Mouse (Mus musculus) hindbrain, postnatal 0 days (tissue): ENCODE data around the gene Zfp113. TPM values are rescaled to one million over a fixed set of nuclear protein-coding genes. Genes with fewer than 3 reads are reported as not detected.

Experiments
- ATAC-seq: fragments of 200-750 bp; cut with Nextera tagmentation; 2 replicates; pipeline ENCODE4 v1.8.0; 2017; ENCODE audit warnings: mild to moderate bottlenecking, moderate TSS enrichment, moderate library complexity
- DNase-seq: peaks from one replicate; pipeline ENCODE4 v3.0.0-alpha.2; 2015; ENCODE audit warnings: low spot score
- H3K27ac ChIP-seq: fragments of 300-500 bp; sonication (generic); 2 replicates; pipeline ENCODE4 v1.5.1; 2014; ENCODE audit warnings: mild to moderate bottlenecking
- H3K27me3 ChIP-seq: fragments of 300-500 bp; sonication (generic); 2 replicates; pipeline ENCODE4 v1.6.1; 2014; ENCODE audit warnings: low read length, mixed read lengths; ENCODE audit not compliant: insufficient read depth
- H3K36me3 ChIP-seq: fragments of 300-500 bp; sonication (generic); 2 replicates; pipeline ENCODE4 v1.6.1; 2014; ENCODE audit warnings: low read length, mixed read lengths; ENCODE audit not compliant: insufficient read depth
- H3K4me1 ChIP-seq: fragments of 300-500 bp; sonication (generic); 2 replicates; pipeline ENCODE4 v1.6.1; 2014; ENCODE audit warnings: antibody characterized with exemption, low read length, mixed read lengths; ENCODE audit not compliant: insufficient read depth
- H3K4me2 ChIP-seq: fragments of 300-500 bp; sonication (generic); 2 replicates; pipeline ENCODE4 v1.6.1; 2014; ENCODE audit warnings: low read depth, mild to moderate bottlenecking, low read length, moderate library complexity, mixed read lengths
- H3K4me3 ChIP-seq: fragments of 300-500 bp; sonication (generic); 2 replicates; pipeline ENCODE4 v1.5.1; 2014; ENCODE audit warnings: low read length
- H3K9ac ChIP-seq: fragments of 300-500 bp; sonication (generic); replicated peaks from 2 replicates; pipeline ENCODE4 v1.6.1; 2014; ENCODE audit warnings: mild to moderate bottlenecking, low read length, moderate library complexity, mixed read lengths
- H3K9me3 ChIP-seq: fragments of 300-500 bp; sonication (generic); 2 replicates; pipeline ENCODE4 v1.6.1; 2016; ENCODE audit warnings: low read length, mixed read lengths
- CTCF ChIP-seq: IDR thresholded peaks from 2 replicates; pipeline ENCODE4 v1.5.1; 2016; ENCODE audit warnings: antibody characterized with exemption, control low read depth, low read depth
- WGBS: fragments of 180-500 bp; shearing (Covaris S2); extraction: QIAGEN DNeasy Blood & Tissue Kit; methylation state at CpG from one replicate; pipeline ENCODE4 v1.1.7; 2014; 5-methylcytosine and 5-hydroxymethylcytosine counted together
- polyA plus RNA-seq: library from polyadenylated mRNA; unstranded; fragments of >200 nt; fragmentation: Nextera tagmentation; extraction: Ambion mirVana; gene quantifications from 2 replicates; pipeline ENCODE4 v1.2.1, GENCODE M21; 2015
- total RNA-seq: library from RNA; depleted of rRNA; stranded (reverse); fragments of >200 nt; gene quantifications from 2 replicates; pipeline ENCODE4 v1.2.3, GENCODE M21; 2014

The Zfp113 gene
- total and polyA plus RNA-seq, 2 experiments from 2014 or later, result 7.9 to 43.2 TPM

DNA sequence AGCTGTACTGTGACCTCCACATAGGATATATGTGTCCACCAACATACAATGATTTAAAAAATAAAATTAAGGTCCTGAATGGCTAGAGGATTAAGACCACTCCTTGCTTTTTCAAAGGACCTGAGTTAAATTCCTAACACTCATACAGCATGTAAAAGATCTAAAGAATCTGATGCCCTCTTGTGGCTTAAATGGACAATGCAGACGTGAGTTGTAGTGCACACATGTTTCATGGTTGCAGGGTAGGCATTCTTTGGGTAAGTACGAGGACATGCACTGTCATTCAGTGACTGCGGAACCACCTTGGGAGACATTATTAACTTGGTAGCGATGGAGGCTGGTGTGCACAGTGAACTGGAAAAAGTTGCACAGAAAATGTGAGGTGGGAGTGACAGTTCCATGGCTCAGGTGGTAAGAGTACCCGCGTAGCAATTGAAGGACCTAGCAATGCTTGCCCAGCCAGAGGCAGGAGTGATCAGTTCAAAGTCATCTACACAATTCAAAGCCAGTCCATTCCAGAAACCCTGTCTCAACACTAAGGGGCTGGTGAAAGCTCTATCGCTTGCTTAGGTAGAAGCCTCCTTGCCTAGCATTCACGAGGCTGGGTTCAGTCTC is 17.5 kb downstream of the Zfp113 start:
- H3K4me2 ChIP-seq, result no peak overlapping the region
- H3K27me3 ChIP-seq, result no peaks in the 10 kb centered on the region
- no peak overlapping the region for H3K9ac ChIP-seq
- no peak overlapping the region for H3K27ac ChIP-seq
- ATAC-seq (0 out of 2 replicates have a peak, but pooled peaks have one; percentile 45), DNase-seq (peak; percentile 76)
- no peaks in the 10 kb centered on the region for H3K9me3 ChIP-seq
- 63% methylated on average over 8 of the region's 8 CpGs for WGBS
- H3K36me3 ChIP-seq, result peaks cover 22% of the 10 kb centered on the region
- TF ChIP-seq CTCF, result peak; percentile 77
- no peak overlapping the region for H3K4me3 ChIP-seq
- no peaks in the 10 kb centered on the region for H3K4me1 ChIP-seq

- no peak for ATAC-seq
- Histone ChIP-seq H3K9ac (no peak overlapping the region), H3K9me3 (no peaks in the 10 kb centered on the region), H3K27ac (no peak overlapping the region), H3K36me3 (peaks cover 29% of the 10 kb centered on the region), H3K4me2 (no peak overlapping the region), H3K4me3 (no peak overlapping the region), H3K27me3 (no peaks in the 10 kb centered on the region), H3K4me1 (no peaks in the 10 kb centered on the region)
- no peak for DNase-seq
- WGBS, result 92% methylated on average over 4 of the region's 4 CpGs
- TF ChIP-seq CTCF, result no peak
Measured at GRCm38 (mm10) chr5:138137257-138137656, 18.3 kb downstream of the Zfp113 start.

DNA sequence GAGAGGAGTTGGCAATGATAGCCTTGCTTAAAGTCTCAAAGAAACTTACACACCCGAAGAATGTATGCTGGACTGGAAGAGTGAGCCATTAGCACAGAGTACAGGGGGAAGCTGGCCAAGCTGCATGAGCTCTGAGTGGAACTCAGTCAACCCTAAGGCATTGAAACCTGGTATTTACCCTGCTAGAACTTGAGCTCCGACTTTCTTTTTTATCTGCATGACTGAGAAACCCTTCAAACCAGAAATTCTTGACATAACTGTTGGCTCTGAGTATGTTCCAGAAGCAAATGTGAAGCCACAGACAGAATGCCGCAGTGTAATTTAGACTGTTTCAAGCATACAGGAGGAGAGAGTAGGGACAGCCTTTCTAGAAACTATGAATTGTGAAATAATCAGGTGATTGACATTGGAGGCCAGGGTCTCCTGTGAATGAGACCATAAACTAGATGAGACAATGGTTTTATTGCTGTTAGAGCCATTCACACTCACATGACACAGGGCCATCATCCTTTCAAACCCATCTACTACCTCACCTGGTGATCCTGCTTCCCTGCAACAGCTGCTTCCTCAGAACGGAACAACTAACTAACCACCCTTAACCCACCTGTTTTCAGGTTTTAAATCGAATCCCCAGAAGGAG is 23.0 kb downstream of the Zfp113 start:
- WGBS, result 94% methylated on average over 5 of the region's 5 CpGs
- Histone ChIP-seq H3K27ac (no peak overlapping the region), H3K9me3 (no peaks in the 10 kb centered on the region), H3K4me3 (no peak overlapping the region), H3K27me3 (no peaks in the 10 kb centered on the region), H3K9ac (no peak overlapping the region), H3K4me1 (no peaks in the 10 kb centered on the region), H3K4me2 (no peak overlapping the region), H3K36me3 (peaks cover 54% of the 10 kb centered on the region)
- ATAC-seq, result no peak
- DNase-seq, result no peak
- TF ChIP-seq CTCF, result no peak

DNA sequence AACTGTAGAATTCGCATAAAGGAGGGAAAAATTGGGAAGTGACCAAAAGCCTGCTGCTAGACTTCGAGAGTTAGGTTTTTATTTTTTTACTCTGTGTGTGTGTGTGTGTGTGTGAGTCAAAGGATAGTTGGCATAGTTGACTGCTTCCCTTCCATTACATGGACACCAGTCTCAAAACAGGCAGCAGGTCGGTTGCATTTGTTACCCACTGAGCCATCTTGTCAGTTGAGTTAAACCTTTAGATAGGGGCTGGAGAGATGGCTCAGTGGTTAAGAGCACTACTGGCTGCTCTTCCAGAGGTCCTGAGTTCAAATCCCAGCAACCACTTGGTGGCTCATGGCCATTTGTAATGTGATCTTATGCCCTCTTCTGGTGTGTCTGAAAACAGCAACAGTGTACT is 37.5 kb downstream of the Zfp113 start:
- H3K27me3 ChIP-seq, result no peaks in the 10 kb centered on the region
- no peak for DNase-seq
- peak overlapping the region; percentile 92; the same call in 1 of the 2 replicates for H3K27ac ChIP-seq
- TF ChIP-seq CTCF, result peak; percentile 21; the same call in 1 of the 2 replicates
- peak overlapping the region; percentile 72 for H3K4me3 ChIP-seq
- H3K4me1 ChIP-seq, result peaks cover 7% of the 10 kb centered on the region; the same call in 1 of the 2 replicates
- WGBS, result 50% methylated on average over 3 of the region's 3 CpGs
- H3K4me2 ChIP-seq, result peak overlapping the region; percentile 65
- peaks cover 3% of the 10 kb centered on the region; the same call in 1 of the 2 replicates for H3K36me3 ChIP-seq
- H3K9me3 ChIP-seq, result no peaks in the 10 kb centered on the region
- no peak for ATAC-seq
- peak overlapping the region; percentile 68 for H3K9ac ChIP-seq

DNA sequence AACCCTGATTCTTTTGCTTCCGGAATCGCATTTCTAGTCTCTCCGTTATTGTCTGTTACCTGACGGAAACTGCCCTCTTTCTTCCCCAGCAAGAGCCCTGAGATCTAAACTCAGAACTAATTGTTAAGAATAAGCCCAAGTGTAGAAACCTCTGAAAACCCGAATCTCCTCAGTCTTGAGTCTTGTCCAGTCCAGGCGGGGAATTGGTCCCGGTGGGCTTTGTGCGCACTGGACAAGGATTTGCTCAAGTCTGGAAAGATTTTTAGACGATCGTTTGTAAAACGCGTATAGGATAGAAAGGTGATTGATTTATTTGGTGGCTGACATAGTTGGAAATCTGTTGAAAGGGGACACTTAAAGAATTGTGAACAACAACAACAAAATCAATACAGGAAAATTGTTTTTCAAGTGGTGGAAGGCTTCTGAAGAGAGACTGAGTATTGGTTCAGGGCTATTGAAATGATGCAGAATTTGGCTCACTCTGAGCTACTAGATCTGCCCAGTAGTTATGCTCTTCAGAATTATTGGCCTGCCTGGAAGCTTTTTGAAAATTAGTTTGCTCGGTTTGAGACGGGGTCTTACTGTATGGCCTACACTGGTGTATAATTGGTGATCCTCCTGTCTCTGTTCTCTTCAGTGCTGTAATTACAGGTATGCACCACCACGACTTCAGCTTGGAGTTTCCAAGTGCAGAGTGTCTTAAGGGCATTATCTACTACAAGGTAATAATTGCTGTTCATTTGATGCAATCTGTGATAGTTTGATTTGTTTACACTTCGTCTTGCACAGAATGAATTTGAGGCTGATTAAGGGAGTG is 38.1 kb downstream of the Zfp113 start:
- DNase-seq (peak; percentile 6), ATAC-seq (peak; percentile 15; the same call in 1 of the 2 replicates)
- peak overlapping the region; percentile 92 for H3K27ac ChIP-seq
- peak; percentile 20; the same call in 1 of the 2 replicates for TF ChIP-seq CTCF
- H3K9ac ChIP-seq, result peak overlapping the region; percentile 68
- no peaks in the 10 kb centered on the region for H3K27me3 ChIP-seq
- WGBS, result 6% methylated on average over 16 of the region's 16 CpGs
- peak overlapping the region; percentile 65 for H3K4me2 ChIP-seq
- H3K4me3 ChIP-seq, result peak overlapping the region; percentile 72
- no peaks in the 10 kb centered on the region for H3K9me3 ChIP-seq
- H3K4me1 ChIP-seq, result peaks cover 7% of the 10 kb centered on the region; the same call in 1 of the 2 replicates
- peaks cover 3% of the 10 kb centered on the region; the same call in 1 of the 2 replicates for H3K36me3 ChIP-seq
